Comparison of ENCODE assay signal across 16 mouse cellular contexts in genomic region chr5:44801100-44801499, GRCm38 (mm10). TPM values are rescaled to one million over a fixed set of nuclear protein-coding genes. Genes with fewer than 3 reads are reported as not detected.
A peak's percentile ranks its signal among the peaks of the same experiment; 100 is the strongest.
DNase-seq lines count a peak whose midpoint lies in the region; ATAC-seq lines count a peak whose summit lies in the region.
"Had no signal": no experiment of that assay in that cellular context is flagged by ENCODE, and none has a peak within 500 bp of the region (broad histone marks: within the 10 kb centered on the region; RNA-seq: fewer than 3 reads in every experiment).

No protein-coding gene starts in this region.

- H3K27me3 ChIP-seq in hindbrain, embryonic 11.5 days (ENCODE audit: control insufficient read depth, insufficient read depth, low read length) = no peaks in the 10 kb centered on the region
- no peaks in the 10 kb centered on the region for H3K27me3 ChIP-seq in hindbrain, embryonic 13.5 days
- no peaks in the 10 kb centered on the region for H3K27me3 ChIP-seq in embryonic facial prominence, embryonic 15.5 days
- no peaks in the 10 kb centered on the region for H3K27me3 ChIP-seq in forebrain, embryonic 15.5 days
- H3K27me3 ChIP-seq in liver, embryonic 11.5 days (replicated peaks; ENCODE audit: control insufficient read depth, insufficient read depth, low read length) = no peaks in the 10 kb centered on the region
- H3K27me3 ChIP-seq: forebrain, embryonic 13.5 days; neural tube, embryonic 13.5 days had no signal

- intact Hi-C loops in left cerebral cortex, postnatal 14 days (cut with DNase I) = loop anchor here (5.0 to 10.0 kb wide), 2 partner anchors 71 to 474 kb away; no protein-coding TSS in a partner anchor

- peak; percentile 10 for DNase-seq in hindbrain, embryonic 11.5 days (ENCODE audit: low spot score)
- peak; percentile 34 for DNase-seq in embryo, embryonic 10 days (ENCODE audit: low spot score)
- DNase-seq in mesoderm, embryonic 11.5 days (ENCODE audit: low read depth, low spot score) = peak; percentile 35
- DNase-seq in left cerebral cortex, postnatal 14 days (ENCODE audit: low spot score in 2 of 2) = no peak
- DNase-seq in liver, embryonic 11.5 days (ENCODE audit: low spot score) = no peak
- DNase-seq: adrenal gland, postnatal 36 days; cerebellum, postnatal 10 days; kidney, adult 11 months had no signal

- no peaks in the 10 kb centered on the region for H3K36me3 ChIP-seq in hindbrain, embryonic 11.5 days (ENCODE audit: control insufficient read depth, insufficient read depth, low read length)
- no peaks in the 10 kb centered on the region for H3K36me3 ChIP-seq in hindbrain, embryonic 13.5 days
- no peaks in the 10 kb centered on the region for H3K36me3 ChIP-seq in embryonic facial prominence, embryonic 15.5 days
- no peaks in the 10 kb centered on the region for H3K36me3 ChIP-seq in forebrain, embryonic 15.5 days
- H3K36me3 ChIP-seq in liver, embryonic 11.5 days (ENCODE audit: control insufficient read depth, insufficient read depth, low read length) = no peaks in the 10 kb centered on the region
- H3K36me3 ChIP-seq: neural tube, embryonic 13.5 days had no signal

- H3K4me2 ChIP-seq in hindbrain, embryonic 11.5 days (replicated peaks; ENCODE audit: low read depth, low read length) = no peak overlapping the region
- no peak overlapping the region for H3K4me2 ChIP-seq in hindbrain, embryonic 13.5 days
- no peak overlapping the region for H3K4me2 ChIP-seq in embryonic facial prominence, embryonic 15.5 days (replicated peaks)
- no peak overlapping the region for H3K4me2 ChIP-seq in forebrain, embryonic 15.5 days (replicated peaks)
- no peak overlapping the region for H3K4me2 ChIP-seq in liver, embryonic 11.5 days
- H3K4me2 ChIP-seq: forebrain, embryonic 13.5 days; neural tube, embryonic 13.5 days had no signal

- H3K9ac ChIP-seq in hindbrain, embryonic 11.5 days (ENCODE audit: low read depth, low read length) = no peak overlapping the region
- H3K9ac ChIP-seq in hindbrain, embryonic 13.5 days = no peak overlapping the region
- no peak overlapping the region for H3K9ac ChIP-seq in embryonic facial prominence, embryonic 15.5 days
- H3K9ac ChIP-seq in forebrain, embryonic 15.5 days (replicated peaks) = no peak overlapping the region
- no peak overlapping the region for H3K9ac ChIP-seq in liver, embryonic 11.5 days (ENCODE audit: low read depth, low read length)
- H3K9ac ChIP-seq: forebrain, embryonic 13.5 days; neural tube, embryonic 13.5 days had no signal

- WGBS in hindbrain, embryonic 11.5 days = 30% methylated on average over 3 of the region's 3 CpGs
- 41% methylated on average over 3 of the region's 3 CpGs for WGBS in hindbrain, embryonic 13.5 days
- 17% methylated on average over 3 of the region's 3 CpGs for WGBS in embryonic facial prominence, embryonic 15.5 days
- WGBS in forebrain, embryonic 15.5 days = 23% methylated on average over 3 of the region's 3 CpGs
- 31% methylated on average over 3 of the region's 3 CpGs for WGBS in liver, embryonic 11.5 days

- H3K4me3 ChIP-seq in hindbrain, embryonic 11.5 days (ENCODE audit: low read depth, low read length) = no peak overlapping the region
- H3K4me3 ChIP-seq in hindbrain, embryonic 13.5 days = no peak overlapping the region
- no peak overlapping the region for H3K4me3 ChIP-seq in embryonic facial prominence, embryonic 15.5 days (replicated peaks)
- H3K4me3 ChIP-seq in forebrain, embryonic 15.5 days = no peak overlapping the region
- no peak overlapping the region for H3K4me3 ChIP-seq in liver, embryonic 11.5 days (ENCODE audit: low read depth, low read length)
- H3K4me3 ChIP-seq: forebrain, embryonic 13.5 days; neural tube, embryonic 13.5 days had no signal

- H3K4me1 ChIP-seq in hindbrain, embryonic 11.5 days (replicated peaks; ENCODE audit: control insufficient read depth, insufficient read depth, low read length) = no peaks in the 10 kb centered on the region
- peaks cover 20% of the 10 kb centered on the region for H3K4me1 ChIP-seq in hindbrain, embryonic 13.5 days (replicated peaks)
- H3K4me1 ChIP-seq in embryonic facial prominence, embryonic 15.5 days = peaks cover 20% of the 10 kb centered on the region
- peaks cover 15% of the 10 kb centered on the region for H3K4me1 ChIP-seq in forebrain, embryonic 15.5 days
- H3K4me1 ChIP-seq in liver, embryonic 11.5 days (replicated peaks; ENCODE audit: control insufficient read depth, insufficient read depth, low read length) = no peaks in the 10 kb centered on the region

- no peak for ATAC-seq in hindbrain, embryonic 11.5 days (ENCODE audit: low FRiP score)
- ATAC-seq in hindbrain, embryonic 13.5 days (ENCODE audit: low FRiP score) = no peak
- ATAC-seq in embryonic facial prominence, embryonic 15.5 days (ENCODE audit: insufficient number of reproducible peaks, low FRiP score, low TSS enrichment, low read depth) = no peak
- ATAC-seq in forebrain, embryonic 15.5 days (replicated peaks) = no peak
- ATAC-seq in liver, embryonic 11.5 days (replicated peaks; ENCODE audit: low FRiP score) = no peak
- ATAC-seq: forebrain, embryonic 13.5 days had no signal

- no peak overlapping the region for H3K27ac ChIP-seq in hindbrain, embryonic 11.5 days (ENCODE audit: low read depth, low read length)
- H3K27ac ChIP-seq in hindbrain, embryonic 13.5 days = no peak overlapping the region
- H3K27ac ChIP-seq in embryonic facial prominence, embryonic 15.5 days (replicated peaks) = 0 out of 2 replicates have a peak overlapping the region, but pooled peaks have one; percentile 39
- H3K27ac ChIP-seq in forebrain, embryonic 15.5 days (replicated peaks) = no peak overlapping the region
- H3K27ac ChIP-seq in liver, embryonic 11.5 days (ENCODE audit: low read depth, low read length) = no peak overlapping the region
- H3K27ac ChIP-seq: forebrain, embryonic 13.5 days; neural tube, embryonic 13.5 days had no signal

- no peaks in the 10 kb centered on the region for H3K9me3 ChIP-seq in hindbrain, embryonic 11.5 days (ENCODE audit: control insufficient read depth, low read length)
- no peaks in the 10 kb centered on the region for H3K9me3 ChIP-seq in hindbrain, embryonic 13.5 days
- no peaks in the 10 kb centered on the region for H3K9me3 ChIP-seq in embryonic facial prominence, embryonic 15.5 days (replicated peaks)
- no peaks in the 10 kb centered on the region for H3K9me3 ChIP-seq in forebrain, embryonic 15.5 days
- no peaks in the 10 kb centered on the region for H3K9me3 ChIP-seq in liver, embryonic 11.5 days (ENCODE audit: control insufficient read depth, low read length)
- H3K9me3 ChIP-seq: forebrain, embryonic 13.5 days; neural tube, embryonic 13.5 days had no signal

RNA-seq across cellular contexts. Expression of gene Ldb2, which starts 1.6 kb away (rescaled TPM):
- polyA plus RNA-seq in hindbrain, embryonic 11.5 days (2014; fragmentation: Nextera tagmentation; extraction: Ambion mirVana) = 27.2 and 33.6 TPM in 2 replicates
- 23.9 and 26.2 TPM in 2 replicates for polyA plus RNA-seq in hindbrain, embryonic 13.5 days (2015; fragmentation: Nextera tagmentation; extraction: Ambion mirVana)
- 41.0 and 45.6 TPM in 2 replicates for polyA plus RNA-seq in embryonic facial prominence, embryonic 15.5 days (2015; fragmentation: Nextera tagmentation; extraction: Ambion mirVana)
- polyA plus RNA-seq in forebrain, embryonic 15.5 days (2015; fragmentation: Nextera tagmentation; extraction: Ambion mirVana) = 65.8 and 71.8 TPM in 2 replicates
- 10 to 100 TPM; 57.4 to 66.5 TPM for total RNA-seq in left cerebral cortex, postnatal 14 days (2021)
- polyA plus RNA-seq in liver, embryonic 11.5 days (2014; fragmentation: Nextera tagmentation; extraction: Ambion mirVana) = 12.6 and 13.1 TPM in 2 replicates
- total RNA-seq: granulocyte monocyte progenitor cell, adult 5-6 weeks; hematopoietic stem cell, adult 5-6 weeks; megakaryocyte, adult 5-6 weeks had no signal

Comparison
In these comparisons a context has a peak if more than half of its experiments do, and no peak if none do; other contexts are left out.
1. DNase-seq: peak in hindbrain, embryonic 11.5 days (single experiment), embryo, embryonic 10 days (single experiment) and mesoderm, embryonic 11.5 days (single experiment); none in left cerebral cortex, postnatal 14 days (0 of 2) and liver, embryonic 11.5 days (single experiment).